Mouse (Mus musculus) cerebellum, postnatal 36 days (tissue): ENCODE measurements around the gene Wtap.
"Not testable (repeated sequence)": the region's sequence is repeated elsewhere in the genome, so short reads cannot be mapped to it uniquely, and the experiment has no call there.

ENCODE experiments used
- DNase-seq, 2 experiments: peaks; one replicate each; pipeline ENCODE4 v3.0.0; 2021 to 2022; ENCODE audit warnings: mixed read lengths in 2 of 2

Gene Wtap

GRCm38 (mm10) chr17:12994069-12994468 is at the start of gene Wtap:
Wtap (minus strand) TSS chr17:12994169.
- no peak for DNase-seq

- not testable (repeated sequence) for DNase-seq
These were observed 42.7 kb upstream of the Wtap start for GRCm38 (mm10) chr17:13036627-13037192.

- no peak for DNase-seq
These were observed 19.3 kb upstream of the Wtap start for GRCm38 (mm10) chr17:13013316-13013715.

- DNase-seq, result peak in 1 of 2 experiments; percentile 31
These were observed 15.9 kb upstream of the Wtap start for GRCm38 (mm10) chr17:13009887-13010286.

GRCm38 (mm10) chr17:13008528-13008927 is 14.6 kb upstream of the Wtap start:
- no peak for DNase-seq

GRCm38 (mm10) chr17:13007730-13008425 is 13.9 kb upstream of the Wtap start:
- peak; percentile 98 to 100 for DNase-seq

- DNase-seq, result no peak
These were observed 13.0 kb upstream of the Wtap start for GRCm38 (mm10) chr17:13006984-13007383.

GRCm38 (mm10) chr17:13006546-13006945 is 12.6 kb upstream of the Wtap start, which contains the start of gene Sod2:
Sod2 (plus strand) TSS chr17:13006846.
- DNase-seq, result not testable (repeated sequence)

- not testable (repeated sequence) for DNase-seq
These were observed 10.5 kb upstream of the Wtap start for GRCm38 (mm10) chr17:13004436-13004835.

- not testable (repeated sequence) for DNase-seq
These were observed 8.3 kb upstream of the Wtap start for GRCm38 (mm10) chr17:13002243-13002642.

- no peak for DNase-seq
These were observed 5.1 kb upstream of the Wtap start for GRCm38 (mm10) chr17:12999069-12999468.

GRCm38 (mm10) chr17:12997890-12998289 is 3.9 kb upstream of the Wtap start:
- DNase-seq, result no peak

- DNase-seq, result peak; percentile 72 to 75
These were observed 2.4 kb upstream of the Wtap start for GRCm38 (mm10) chr17:12996345-12996744.

GRCm38 (mm10) chr17:12992470-12992991 is 1.4 kb downstream of the Wtap start:
- peak; percentile 96 to 97 for DNase-seq

- DNase-seq, result peak; percentile 85 to 88
These were observed 2.2 kb downstream of the Wtap start for GRCm38 (mm10) chr17:12991635-12992358.

GRCm38 (mm10) chr17:12991194-12991634 is 2.8 kb downstream of the Wtap start:
- DNase-seq, result peak in 1 of 2 experiments; percentile 21

- DNase-seq, result no peak
These were observed 3.3 kb downstream of the Wtap start for GRCm38 (mm10) chr17:12990567-12991145.

GRCm38 (mm10) chr17:12988096-12988495 is 5.9 kb downstream of the Wtap start:
- DNase-seq, result not testable (repeated sequence)

GRCm38 (mm10) chr17:12983988-12984387 is 10.0 kb downstream of the Wtap start:
- no peak for DNase-seq

GRCm38 (mm10) chr17:12978546-12978945 is 15.4 kb downstream of the Wtap start:
- DNase-seq, result no peak

- peak in 1 of 2 experiments; percentile 37 for DNase-seq
These were observed 20.1 kb downstream of the Wtap start for GRCm38 (mm10) chr17:12973851-12974250.

- no peak for DNase-seq
These were observed 26.8 kb downstream of the Wtap start for GRCm38 (mm10) chr17:12967173-12967572.

- no peak for DNase-seq
These were observed 30.5 kb downstream of the Wtap start for GRCm38 (mm10) chr17:12963476-12963875.
